Mouse (Mus musculus) kidney, embryonic 14.5 days (tissue): Measurements from ENCODE around the gene Ctnnd2. TPM values are rescaled to one million over a fixed set of nuclear protein-coding genes. Genes with fewer than 3 reads are reported as not detected.

ENCODE experiments used
- ATAC-seq: fragments of 200-750 bp; cut with Nextera tagmentation; 2 replicates; pipeline ENCODE4 v1.8.0; 2017; ENCODE audit warnings: moderate number of reproducible peaks, mild to moderate bottlenecking, moderate TSS enrichment, moderate library complexity; ENCODE audit not compliant: low FRiP score, low TSS enrichment
- H3K27ac ChIP-seq: fragments of 300-500 bp; sonication (generic); 2 replicates; pipeline ENCODE4 v1.5.1; 2014; ENCODE audit warnings: low read depth, mild to moderate bottlenecking, low read length, moderate library complexity, mixed read lengths
- H3K27me3 ChIP-seq: fragments of 300-500 bp; sonication (generic); 2 replicates; pipeline ENCODE4 v1.6.1; 2014; ENCODE audit warnings: mild to moderate bottlenecking, low read length; ENCODE audit not compliant: control insufficient read depth, insufficient read depth
- H3K36me3 ChIP-seq: fragments of 300-500 bp; sonication (generic); 2 replicates; pipeline ENCODE4 v1.6.1; 2014; ENCODE audit warnings: low read length, mixed read lengths; ENCODE audit not compliant: control insufficient read depth, insufficient read depth
- H3K4me1 ChIP-seq: fragments of 300-500 bp; sonication (generic); 2 replicates; pipeline ENCODE4 v1.6.1; 2014; ENCODE audit warnings: low read length, mixed read lengths; ENCODE audit not compliant: control insufficient read depth, insufficient read depth
- H3K4me2 ChIP-seq: fragments of 300-500 bp; sonication (generic); replicated peaks from 2 replicates; pipeline ENCODE4 v1.6.1; 2014; ENCODE audit warnings: low read depth, mild to moderate bottlenecking, low read length
- H3K4me3 ChIP-seq: fragments of 300-500 bp; sonication (generic); 2 replicates; pipeline ENCODE4 v1.5.1; 2014; ENCODE audit warnings: mild to moderate bottlenecking, low read length
- H3K9ac ChIP-seq: fragments of 300-500 bp; sonication (generic); 2 replicates; pipeline ENCODE4 v1.6.1; 2014; ENCODE audit warnings: low read depth, mild to moderate bottlenecking, low read length, moderate library complexity
- H3K9me3 ChIP-seq: fragments of 300-500 bp; sonication (generic); 2 replicates; pipeline ENCODE4 v1.6.1; 2016; ENCODE audit warnings: low read length; ENCODE audit not compliant: control insufficient read depth
- WGBS: fragments of 180-500 bp; shearing (Covaris S2); extraction: QIAGEN DNeasy Blood & Tissue Kit; methylation state at CpG from one replicate; pipeline ENCODE4 v1.1.7; 2014; 5-methylcytosine and 5-hydroxymethylcytosine counted together
- polyA plus RNA-seq: library from polyadenylated mRNA; unstranded; fragments of >200 nt; fragmentation: Nextera tagmentation; extraction: Ambion mirVana; gene quantifications from 2 replicates; pipeline ENCODE4 v1.2.1, GENCODE M21; 2014

Gene Ctnnd2
- polyA plus RNA-seq, 1 experiment from 2014 or later: 4.6 TPM

DNA sequence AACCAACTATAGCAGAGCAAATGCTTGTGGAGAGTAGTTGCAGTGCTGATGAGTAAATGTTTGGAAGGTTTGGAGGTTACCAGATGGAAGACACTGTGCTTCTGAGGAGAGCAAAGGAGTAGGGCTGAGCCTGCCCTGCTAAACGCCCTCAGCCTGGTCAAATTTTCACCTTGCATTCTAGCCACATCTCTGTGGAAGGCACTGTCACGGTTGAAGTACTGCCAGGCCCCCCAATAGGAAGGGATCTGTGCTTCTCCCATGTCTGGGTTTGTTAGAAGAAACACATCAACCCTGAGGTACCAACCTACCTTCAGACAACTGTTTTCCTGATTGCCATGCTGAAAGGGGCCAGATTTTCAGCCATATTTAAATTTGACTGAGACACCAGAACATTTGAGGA is 585.6 kb downstream of the Ctnnd2 start:
- H3K4me2 ChIP-seq: no peak overlapping the region

DNA sequence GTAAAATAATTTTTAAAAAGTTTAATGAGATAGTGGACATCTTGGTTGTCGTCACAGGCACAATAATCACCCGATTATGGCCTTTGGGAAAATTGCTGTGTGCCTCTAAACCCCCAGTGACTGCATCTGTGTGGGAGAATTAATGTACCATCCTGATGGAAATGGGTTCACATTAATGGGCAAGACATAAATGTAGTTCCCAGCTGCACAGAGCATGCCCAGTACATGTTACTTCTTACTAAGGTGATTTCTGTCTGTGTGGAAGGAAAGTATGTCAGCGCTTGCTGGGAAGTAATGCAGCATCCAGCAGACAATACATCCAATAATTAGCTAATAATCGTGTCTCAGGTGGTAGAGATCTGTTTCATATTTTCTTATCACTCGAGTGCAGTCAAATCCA is 589.8 kb downstream of the Ctnnd2 start:
- Histone ChIP-seq H3K27ac (no peak overlapping the region), H3K4me1 (no peaks in the 10 kb centered on the region), H3K9me3 (no peaks in the 10 kb centered on the region), H3K4me3 (no peak overlapping the region), H3K27me3 (no peaks in the 10 kb centered on the region), H3K4me2 (no peak overlapping the region), H3K36me3 (no peaks in the 10 kb centered on the region), H3K9ac (no peak overlapping the region)
- 85% methylated on average over 5 of the region's 5 CpGs for WGBS
- no peak for ATAC-seq

More for the DNA sequence above, 585.6 kb downstream of the Ctnnd2 start:
- Histone ChIP-seq H3K4me3 (no peak overlapping the region), H3K27me3 (no peaks in the 10 kb centered on the region), H3K27ac (no peak overlapping the region), H3K9me3 (no peaks in the 10 kb centered on the region), H3K4me1 (no peaks in the 10 kb centered on the region), H3K36me3 (no peaks in the 10 kb centered on the region), H3K9ac (no peak overlapping the region)
- ATAC-seq: no peak
- 84% methylated on average over 2 of the region's 2 CpGs for WGBS

DNA sequence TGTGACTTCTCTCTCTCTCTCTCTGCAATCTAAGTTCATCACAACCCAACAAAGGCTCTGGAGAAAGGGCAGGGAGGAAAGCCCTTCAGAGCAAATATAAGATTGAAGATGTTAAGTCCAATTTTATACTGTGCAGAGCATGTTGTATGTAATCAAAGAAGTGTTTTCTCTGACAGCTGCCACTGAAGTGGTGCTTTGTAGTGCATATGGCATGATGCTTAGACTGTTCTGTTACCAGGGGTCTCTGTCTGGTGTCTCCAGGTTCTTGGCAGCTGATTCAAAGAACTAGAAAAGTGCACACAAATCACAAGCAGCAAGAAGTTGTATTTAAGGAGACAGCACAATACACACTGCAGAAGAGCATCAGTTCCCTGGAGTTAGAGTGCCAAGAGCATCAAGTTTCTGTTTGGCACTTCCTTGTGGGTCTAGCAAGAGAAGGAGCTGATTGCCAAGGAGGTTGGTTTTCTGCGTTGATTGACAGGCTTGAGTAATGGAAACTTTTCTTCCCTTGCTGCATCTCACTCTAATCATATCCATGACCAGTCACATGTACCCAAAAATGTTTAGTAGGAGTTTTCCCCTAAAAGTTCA is 590.4 kb downstream of the Ctnnd2 start:
- no peak overlapping the region for H3K9ac ChIP-seq
- ATAC-seq: no peak
- WGBS: 88% methylated on average over 1 of the region's 1 CpGs
- no peak overlapping the region for H3K4me2 ChIP-seq
- no peaks in the 10 kb centered on the region for H3K9me3 ChIP-seq
- no peak overlapping the region for H3K4me3 ChIP-seq
- no peaks in the 10 kb centered on the region for H3K36me3 ChIP-seq
- H3K4me1 ChIP-seq: no peaks in the 10 kb centered on the region
- no peak overlapping the region for H3K27ac ChIP-seq
- no peaks in the 10 kb centered on the region for H3K27me3 ChIP-seq

DNA sequence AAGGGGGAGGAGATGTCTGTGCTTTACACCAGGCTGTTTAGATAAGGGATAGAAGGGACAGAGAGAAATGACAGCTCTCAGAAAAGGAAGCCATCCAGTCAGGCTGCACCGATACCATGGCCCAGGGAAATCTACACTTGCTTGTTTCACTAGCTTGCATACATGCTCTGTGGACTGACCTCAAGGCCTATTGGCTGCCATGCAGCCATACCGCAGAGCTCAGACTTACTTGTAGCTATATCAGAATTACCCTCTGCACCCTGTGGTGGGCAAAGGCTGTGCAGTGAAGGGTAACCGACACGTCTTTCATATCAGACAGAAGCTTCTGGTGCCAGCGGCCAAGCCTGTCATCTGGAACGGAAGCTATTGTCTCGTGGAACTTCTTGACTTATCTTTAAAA is 604.5 kb downstream of the Ctnnd2 start:
- Histone ChIP-seq H3K36me3 (no peaks in the 10 kb centered on the region), H3K9ac (no peak overlapping the region), H3K4me3 (no peak overlapping the region), H3K4me2 (no peak overlapping the region), H3K27me3 (no peaks in the 10 kb centered on the region), H3K27ac (no peak overlapping the region), H3K4me1 (no peaks in the 10 kb centered on the region), H3K9me3 (no peaks in the 10 kb centered on the region)
- ATAC-seq: no peak
- 79% methylated on average over 7 of the region's 7 CpGs for WGBS

DNA sequence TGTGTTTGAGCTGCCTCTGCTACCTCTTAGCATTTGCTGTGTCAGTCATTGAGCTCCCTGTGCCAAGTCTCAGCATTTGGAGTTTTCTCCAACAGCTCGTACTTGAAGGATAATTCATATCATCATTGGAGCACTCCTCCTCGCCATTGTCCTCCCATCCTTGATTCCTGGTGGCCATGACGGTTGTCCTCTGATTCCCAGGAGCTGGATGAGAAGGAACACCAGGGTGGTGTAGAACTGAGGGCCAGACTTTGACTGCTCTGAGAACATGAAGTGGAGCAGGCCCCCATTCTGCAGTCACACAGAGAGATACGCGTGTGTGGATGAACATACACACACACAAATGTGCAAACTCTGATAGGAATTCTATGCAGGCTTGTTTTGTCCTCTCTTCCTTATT is 605.4 kb downstream of the Ctnnd2 start:
- H3K4me2 ChIP-seq: no peak overlapping the region
- H3K27ac ChIP-seq: no peak overlapping the region
- no peak overlapping the region for H3K4me3 ChIP-seq
- H3K9ac ChIP-seq: no peak overlapping the region
- no peaks in the 10 kb centered on the region for H3K36me3 ChIP-seq
- ATAC-seq: no peak
- no peaks in the 10 kb centered on the region for H3K27me3 ChIP-seq
- 90% methylated on average over 5 of the region's 5 CpGs for WGBS
- H3K9me3 ChIP-seq: no peaks in the 10 kb centered on the region
- no peaks in the 10 kb centered on the region for H3K4me1 ChIP-seq

DNA sequence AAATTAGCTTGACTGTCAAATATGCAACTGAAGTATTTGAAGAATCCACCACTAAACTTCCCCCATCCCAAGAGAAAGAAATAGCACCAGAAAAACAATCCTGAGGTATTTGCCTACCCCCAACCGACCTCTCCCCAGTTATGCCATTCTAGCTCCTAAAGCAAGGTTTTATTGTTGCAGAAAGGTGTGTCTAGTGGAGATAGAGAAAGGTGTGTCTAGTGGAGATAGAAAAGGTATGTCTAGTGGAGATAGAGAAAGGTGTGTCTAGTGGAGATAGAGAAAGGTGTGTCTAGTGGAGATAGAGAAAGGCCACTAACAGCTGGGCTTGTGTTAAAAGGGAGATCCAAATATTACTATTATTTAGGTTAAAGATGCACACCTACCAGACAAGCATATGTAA is 607.5 kb downstream of the Ctnnd2 start:
- no peaks in the 10 kb centered on the region for H3K9me3 ChIP-seq

DNA sequence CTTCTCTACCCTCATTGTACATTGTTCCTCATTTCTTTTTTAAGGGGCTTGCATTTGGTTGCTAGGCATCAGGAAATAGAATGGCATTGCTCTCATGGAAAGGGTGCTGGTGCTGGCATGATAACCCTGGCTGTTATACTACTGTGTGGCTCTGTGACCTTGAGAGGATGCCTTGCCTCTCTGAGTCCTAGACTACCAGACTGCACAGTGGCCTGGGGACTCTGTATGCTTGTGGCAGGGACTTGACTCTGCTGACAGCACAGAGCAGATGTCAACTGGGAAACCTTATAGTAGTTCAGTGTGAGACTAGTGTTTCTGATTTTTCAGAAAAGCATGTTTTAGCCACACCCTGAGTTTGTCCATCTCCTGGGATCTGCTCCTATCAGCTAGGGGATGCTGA is 608.6 kb downstream of the Ctnnd2 start:
- Histone ChIP-seq H3K9ac (no peak overlapping the region), H3K27me3 (no peaks in the 10 kb centered on the region), H3K4me1 (no peaks in the 10 kb centered on the region), H3K9me3 (no peaks in the 10 kb centered on the region), H3K36me3 (no peaks in the 10 kb centered on the region), H3K27ac (no peak overlapping the region), H3K4me3 (no peak overlapping the region), H3K4me2 (no peak overlapping the region)
- no peak for ATAC-seq

More for the DNA sequence above, 607.5 kb downstream of the Ctnnd2 start:
- no peak overlapping the region for H3K27ac ChIP-seq
- H3K4me3 ChIP-seq: no peak overlapping the region
- no peak overlapping the region for H3K4me2 ChIP-seq
- H3K9ac ChIP-seq: no peak overlapping the region
- H3K27me3 ChIP-seq: no peaks in the 10 kb centered on the region
- H3K36me3 ChIP-seq: no peaks in the 10 kb centered on the region
- H3K4me1 ChIP-seq: no peaks in the 10 kb centered on the region
- no peak for ATAC-seq
- 83% methylated on average over 1 of the region's 1 CpGs for WGBS

DNA sequence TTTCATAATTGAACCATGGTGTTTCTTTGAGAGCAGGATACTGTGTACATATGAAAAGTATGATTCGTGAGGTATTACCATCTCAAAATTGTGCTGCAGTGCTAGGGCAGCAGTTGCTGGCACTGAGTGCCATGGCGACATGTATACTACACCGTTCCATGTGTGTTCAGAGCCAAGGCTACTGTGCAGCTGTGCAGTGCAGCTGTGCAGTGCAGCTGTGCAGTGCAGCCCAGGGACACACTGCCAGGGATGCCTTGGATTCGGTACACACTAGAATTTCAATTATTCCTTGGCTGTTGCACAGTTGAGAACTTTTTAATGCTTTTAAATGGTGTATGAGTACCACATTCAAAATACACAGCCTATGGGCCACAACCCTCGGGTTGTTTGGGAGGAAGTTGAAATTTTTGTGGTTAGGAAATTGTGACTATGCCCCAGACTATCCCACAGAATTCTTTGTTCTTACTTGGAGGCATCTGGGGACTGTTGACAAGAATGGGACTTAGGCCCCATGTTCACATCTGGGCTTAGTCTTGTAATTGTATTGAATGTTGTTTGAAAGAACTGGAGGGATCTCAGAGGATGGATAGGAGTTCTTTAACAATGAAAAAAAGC is 613.4 kb downstream of the Ctnnd2 start:
- H3K27me3 ChIP-seq: no peaks in the 10 kb centered on the region
- H3K9ac ChIP-seq: no peak overlapping the region
- no peaks in the 10 kb centered on the region for H3K4me1 ChIP-seq
- no peaks in the 10 kb centered on the region for H3K9me3 ChIP-seq
- no peak overlapping the region for H3K27ac ChIP-seq
- 88% methylated on average over 5 of the region's 5 CpGs for WGBS
- H3K36me3 ChIP-seq: no peaks in the 10 kb centered on the region
- no peak overlapping the region for H3K4me2 ChIP-seq
- H3K4me3 ChIP-seq: no peak overlapping the region
- ATAC-seq: no peak

DNA sequence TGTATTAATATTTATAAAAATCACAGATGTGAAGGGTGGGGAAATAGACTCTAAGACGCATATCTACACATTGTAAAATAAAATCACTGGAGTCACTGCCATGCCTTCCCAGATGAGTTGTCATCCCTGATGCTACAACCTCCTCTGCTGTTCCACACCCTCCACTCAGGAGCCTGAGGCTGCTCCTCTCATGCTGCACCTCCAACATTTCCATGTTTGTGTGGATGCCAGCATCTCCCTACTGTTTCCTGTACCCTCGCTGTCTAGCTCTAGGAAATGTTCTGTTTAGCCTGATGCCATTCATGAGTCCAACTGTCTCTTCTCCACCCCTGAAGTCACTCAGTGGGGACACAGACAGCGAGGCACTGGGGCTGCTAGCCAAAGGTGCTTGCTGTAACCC is 620.9 kb downstream of the Ctnnd2 start:
- H3K4me2 ChIP-seq: no peak overlapping the region
- ATAC-seq: no peak
- H3K27ac ChIP-seq: no peak overlapping the region
- no peak overlapping the region for H3K4me3 ChIP-seq
- 87% methylated on average over 3 of the region's 3 CpGs for WGBS
- no peaks in the 10 kb centered on the region for H3K9me3 ChIP-seq
- no peak overlapping the region for H3K9ac ChIP-seq
- no peaks in the 10 kb centered on the region for H3K27me3 ChIP-seq
- no peaks in the 10 kb centered on the region for H3K36me3 ChIP-seq
- H3K4me1 ChIP-seq: no peaks in the 10 kb centered on the region
